Comparison of ENCODE assay signal across 20 mouse cellular contexts in genomic region chr13:15762291-15762690, GRCm38 (mm10).
DNase-seq lines count a peak whose midpoint lies in the region; ATAC-seq and TF ChIP-seq lines count a peak whose summit lies in the region.
"Had no signal": no experiment of that assay in that cellular context is flagged by ENCODE, and none has a peak within 500 bp of the region (broad histone marks: within the 10 kb centered on the region; RNA-seq: fewer than 3 reads in every experiment).

No protein-coding gene starts in this region.

- WGBS in hindbrain, embryonic 10.5 days, result 87% methylated on average over 4 of the region's 4 CpGs
- 83% methylated on average over 4 of the region's 4 CpGs for WGBS in hindbrain, embryonic 13.5 days
- 88% methylated on average over 4 of the region's 4 CpGs for WGBS in intestine, postnatal 0 days

- no peaks in the 10 kb centered on the region for H3K9me3 ChIP-seq in hindbrain, embryonic 10.5 days
- H3K9me3 ChIP-seq in hindbrain, embryonic 13.5 days, result no peaks in the 10 kb centered on the region
- no peaks in the 10 kb centered on the region for H3K9me3 ChIP-seq in intestine, postnatal 0 days (ENCODE audit: control insufficient read depth)
- H3K9me3 ChIP-seq: embryonic facial prominence, embryonic 10.5 days; G1E; hindbrain, embryonic 12.5 days; intestine, embryonic 15.5 days; kidney, embryonic 15.5 days had no signal

- peaks cover 5% of the 10 kb centered on the region; the same call in 1 of the 2 replicates for H3K27me3 ChIP-seq in hindbrain, embryonic 10.5 days (ENCODE audit: insufficient read depth, poor library complexity, severe bottlenecking)
- H3K27me3 ChIP-seq in hindbrain, embryonic 13.5 days, result no peaks in the 10 kb centered on the region
- H3K27me3 ChIP-seq in intestine, postnatal 0 days (replicated peaks; ENCODE audit: control insufficient read depth, insufficient read depth, low read length), result no peaks in the 10 kb centered on the region
- H3K27me3 ChIP-seq: hindbrain, embryonic 12.5 days; intestine, embryonic 15.5 days; Patski had no signal

- peak; percentile 15 for DNase-seq in gastrocnemius, postnatal 14 days
- no peak for DNase-seq in gastrocnemius, postnatal 36 days
- no peak for DNase-seq in hindbrain, embryonic 10.5 days (ENCODE audit: low spot score)
- DNase-seq in 3T3-L1 (ENCODE audit: low read depth, low spot score) (peak; percentile 72), ZHBTc4 (ENCODE audit: low read depth, low spot score) (peak; percentile 4)
- DNase-seq in natural killer cell, adult 2 months (ENCODE audit: low spot score in 2 of 2), result no peak
- DNase-seq: adrenal gland, postnatal 25 days; B cell, adult 2 months; cerebellum, adult 9-11 months had no signal

- H3K9ac ChIP-seq in hindbrain, embryonic 13.5 days, result no peak overlapping the region
- no peak overlapping the region for H3K9ac ChIP-seq in intestine, postnatal 0 days (ENCODE audit: low read depth, low read length)
- H3K9ac ChIP-seq: hindbrain, embryonic 12.5 days; intestine, embryonic 15.5 days; kidney, embryonic 15.5 days had no signal

- no peak for ATAC-seq in hindbrain, embryonic 13.5 days (ENCODE audit: low FRiP score)
- no peak for ATAC-seq in intestine, postnatal 0 days
- ATAC-seq: CD4-positive, CD25-positive, alpha-beta regulatory T cell, adult 4 months; intestine, embryonic 15.5 days; Patski had no signal

- intact Hi-C loops in gastrocnemius, postnatal 14 days (cut with DNase I; ENCODE audit: low total_unique reads), result loop anchor here (5.0 kb wide), 1 partner anchor 1115 kb away; no protein-coding TSS in a partner anchor
- intact Hi-C loops in gastrocnemius, postnatal 36 days (cut with DNase I), result loop anchor here (5.0 kb wide), 1 partner anchor 1115 kb away; no protein-coding TSS in a partner anchor

- no peak overlapping the region for H3K4me3 ChIP-seq in hindbrain, embryonic 10.5 days
- no peak overlapping the region for H3K4me3 ChIP-seq in hindbrain, embryonic 13.5 days
- H3K4me3 ChIP-seq in intestine, postnatal 0 days (ENCODE audit: low read depth, low read length), result no peak overlapping the region
- H3K4me3 ChIP-seq: embryonic facial prominence, embryonic 10.5 days; erythroblast, embryonic 14.5 days; hindbrain, embryonic 12.5 days; intestine, embryonic 15.5 days; kidney, embryonic 15.5 days had no signal

- H3K4me1 ChIP-seq in hindbrain, embryonic 10.5 days (replicated peaks), result peaks cover 19% of the 10 kb centered on the region
- peaks cover 18% of the 10 kb centered on the region for H3K4me1 ChIP-seq in hindbrain, embryonic 13.5 days (replicated peaks)
- no peaks in the 10 kb centered on the region for H3K4me1 ChIP-seq in intestine, postnatal 0 days (replicated peaks; ENCODE audit: control insufficient read depth, insufficient read depth, low read length)

- peak overlapping the region; percentile 23; the same call in 1 of the 2 replicates for H3K27ac ChIP-seq in hindbrain, embryonic 10.5 days
- H3K27ac ChIP-seq in hindbrain, embryonic 13.5 days, result no peak overlapping the region
- no peak overlapping the region for H3K27ac ChIP-seq in intestine, postnatal 0 days (ENCODE audit: low read depth, low read length)
- H3K27ac ChIP-seq: embryonic facial prominence, embryonic 10.5 days; hindbrain, embryonic 12.5 days; intestine, embryonic 15.5 days; kidney, embryonic 15.5 days had no signal

- H3K36me3 ChIP-seq in hindbrain, embryonic 10.5 days, result no peaks in the 10 kb centered on the region
- H3K36me3 ChIP-seq in hindbrain, embryonic 13.5 days, result no peaks in the 10 kb centered on the region
- no peaks in the 10 kb centered on the region for H3K36me3 ChIP-seq in intestine, postnatal 0 days (ENCODE audit: control insufficient read depth, insufficient read depth)
- H3K36me3 ChIP-seq: embryonic facial prominence, embryonic 10.5 days; G1E; hindbrain, embryonic 12.5 days; intestine, embryonic 15.5 days; kidney, embryonic 15.5 days had no signal

- TF ChIP-seq CTCF in intestine, postnatal 0 days (IDR thresholded peaks at IDR 0.05; ENCODE audit: low read depth), result no peak

- H3K4me2 ChIP-seq in hindbrain, embryonic 13.5 days, result no peak overlapping the region
- H3K4me2 ChIP-seq in intestine, postnatal 0 days (replicated peaks; ENCODE audit: low read depth), result no peak overlapping the region
- H3K4me2 ChIP-seq: heart, embryonic 11.5 days; hindbrain, embryonic 12.5 days; intestine, embryonic 15.5 days; kidney, embryonic 15.5 days had no signal

Comparison
In these comparisons a context has a peak if more than half of its experiments do, and no peak if none do; other contexts are left out.
1. DNase-seq: peak in gastrocnemius, postnatal 14 days (single experiment), 3T3-L1 (single experiment) and ZHBTc4 (single experiment); none in gastrocnemius, postnatal 36 days (0 of 2), hindbrain, embryonic 10.5 days (single experiment) and natural killer cell, adult 2 months (0 of 2).